Mouse (Mus musculus) embryo, embryonic 11.5 days (tissue): ENCODE measurements around the gene Ptpn1.

Experiments
- DNase-seq: peaks from one replicate; pipeline ENCODE4 v3.0.0-alpha.2; 2012; ENCODE audit warnings: low read depth, low spot score

Ptpn1 gene

GRCm38 (mm10) chr2:167945451-167945850, 13.6 kb downstream of the Ptpn1 start:
- DNase-seq: no peak

- DNase-seq: no peak
Observed at GRCm38 (mm10) chr2:167947251-167947650, 15.4 kb downstream of the Ptpn1 start.

- DNase-seq: no peak
Observed at GRCm38 (mm10) chr2:167948047-167948446, 16.2 kb downstream of the Ptpn1 start.

GRCm38 (mm10) chr2:167948557-167948956, 16.7 kb downstream of the Ptpn1 start:
- DNase-seq: no peak

GRCm38 (mm10) chr2:167949250-167949649, 17.4 kb downstream of the Ptpn1 start:
- DNase-seq: no peak

- no peak for DNase-seq
Observed at GRCm38 (mm10) chr2:167949808-167950207, 18.0 kb downstream of the Ptpn1 start.

- no peak for DNase-seq
Observed at GRCm38 (mm10) chr2:167950681-167951080, 18.8 kb downstream of the Ptpn1 start.

GRCm38 (mm10) chr2:167951301-167952211, 19.7 kb downstream of the Ptpn1 start:
- no peak for DNase-seq

GRCm38 (mm10) chr2:167953819-167954218, 22.0 kb downstream of the Ptpn1 start:
- DNase-seq: no peak

- DNase-seq: no peak
Observed at GRCm38 (mm10) chr2:167954928-167955327, 23.1 kb downstream of the Ptpn1 start.

- no peak for DNase-seq
Observed at GRCm38 (mm10) chr2:167957539-167957938, 25.7 kb downstream of the Ptpn1 start.

GRCm38 (mm10) chr2:167958082-167958788, 26.4 kb downstream of the Ptpn1 start:
- DNase-seq: no peak

GRCm38 (mm10) chr2:167958843-167959242, 27.0 kb downstream of the Ptpn1 start:
- DNase-seq: no peak

- DNase-seq: no peak
Observed at GRCm38 (mm10) chr2:167959384-167959911, 27.6 kb downstream of the Ptpn1 start.

GRCm38 (mm10) chr2:167959996-167960395, 28.1 kb downstream of the Ptpn1 start:
- DNase-seq: no peak

GRCm38 (mm10) chr2:167960584-167960983, 28.7 kb downstream of the Ptpn1 start:
- DNase-seq: no peak

- no peak for DNase-seq
Observed at GRCm38 (mm10) chr2:167962347-167962746, 30.5 kb downstream of the Ptpn1 start.

- no peak for DNase-seq
Observed at GRCm38 (mm10) chr2:167963176-167963575, 31.3 kb downstream of the Ptpn1 start.

- DNase-seq: no peak
Observed at GRCm38 (mm10) chr2:167963778-167964300, 32.0 kb downstream of the Ptpn1 start.

GRCm38 (mm10) chr2:167964320-167964719, 32.5 kb downstream of the Ptpn1 start:
- no peak for DNase-seq

GRCm38 (mm10) chr2:167965911-167966310, 34.1 kb downstream of the Ptpn1 start:
- no peak for DNase-seq

GRCm38 (mm10) chr2:167968504-167968903, 36.6 kb downstream of the Ptpn1 start:
- DNase-seq: no peak
